Mouse (Mus musculus): ENCODE results near the gene Fgf10. TPM values are rescaled to one million over a fixed set of nuclear protein-coding genes. Genes with fewer than 3 reads are reported as not detected.

Fgf10 gene
- polyA plus RNA-seq (2012; rRNA removed) = 0.06 TPM in 2 replicates

GRCm38 (mm10) chr13:118669491-118669890 lies at the start of gene Fgf10:
Gene Fgf10, plus strand, starts transcription at chr13:118669791.

Measured in liver, embryonic 14 days (tissue).